ENCODE assay signal across 26 mouse cellular contexts in genomic region chr3:137151431-137151830, GRCm38 (mm10).
DNase-seq lines count a peak whose midpoint lies in the region; TF ChIP-seq lines count a peak whose summit lies in the region.
"Had no signal": no experiment of that assay in that cellular context is flagged by ENCODE, and none has a peak within 500 bp of the region (broad histone marks: within the 10 kb centered on the region; RNA-seq: fewer than 3 reads in every experiment).

No protein-coding gene starts in this region.

- no peaks in the 10 kb centered on the region; the same call in 1 of the 2 replicates for H3K4me1 ChIP-seq in kidney, adult 2 months (ENCODE audit: control insufficient read depth, insufficient read depth, low read length)
- peaks cover 7% of the 10 kb centered on the region for H3K4me1 ChIP-seq in embryonic fibroblast, embryonic 13.5 days (ENCODE audit: control insufficient read depth, insufficient read depth, low read length)
- peaks cover 4% of the 10 kb centered on the region for H3K4me1 ChIP-seq in cerebellum, adult 2 months (ENCODE audit: control insufficient read depth, insufficient read depth, low read length)
- H3K4me1 ChIP-seq: embryonic facial prominence, embryonic 15.5 days; intestine, embryonic 15.5 days had no signal

- TF ChIP-seq CTCF in kidney, adult 2 months (conservative IDR thresholded peaks at IDR 0.05; ENCODE audit: insufficient read depth, insufficient read length, low read depth, low read length), result no peak
- TF ChIP-seq CTCF in embryonic fibroblast, embryonic 13.5 days (IDR thresholded peaks at IDR 0.05; ENCODE audit: borderline replicate concordance, insufficient read depth, low read length), result no peak
- no peak for TF ChIP-seq CTCF in cerebellum, adult 2 months (IDR thresholded peaks at IDR 0.05; ENCODE audit: borderline replicate concordance, insufficient read depth, low read depth, low read length)

- WGBS in kidney, adult 2 months, result 69% methylated on average over 1 of the region's 1 CpGs
- WGBS in cerebellum, adult 2 months, result 96% methylated on average over 1 of the region's 1 CpGs

- no peaks in the 10 kb centered on the region; the same call in 1 of the 2 replicates for H3K27me3 ChIP-seq in kidney, adult 2 months (replicated peaks; ENCODE audit: control insufficient read depth, insufficient read depth, low read length)
- no peaks in the 10 kb centered on the region for H3K27me3 ChIP-seq in cerebellum, adult 2 months (ENCODE audit: control insufficient read depth, insufficient read depth, low read length)
- H3K27me3 ChIP-seq: CH12.LX; embryonic facial prominence, embryonic 12.5 days; embryonic facial prominence, embryonic 15.5 days; forebrain, embryonic 13.5 days; hindbrain, embryonic 12.5 days; hindbrain, embryonic 15.5 days; intestine, embryonic 15.5 days had no signal

- peak overlapping the region; percentile 56 for H3K27ac ChIP-seq in kidney, adult 2 months (ENCODE audit: insufficient read depth, low read depth, low read length)
- H3K27ac ChIP-seq in embryonic fibroblast, embryonic 13.5 days (ENCODE audit: insufficient read depth, low read length), result peak overlapping the region; percentile 82
- H3K27ac ChIP-seq in cerebellum, adult 2 months (ENCODE audit: insufficient read depth, low read length), result no peak overlapping the region
- H3K27ac ChIP-seq: embryonic facial prominence, embryonic 12.5 days; embryonic facial prominence, embryonic 15.5 days; forebrain, embryonic 10.5 days; forebrain, embryonic 13.5 days; hindbrain, embryonic 12.5 days; hindbrain, embryonic 15.5 days; intestine, embryonic 15.5 days had no signal

- no peak for DNase-seq in kidney, adult 2 months
- DNase-seq in kidney, postnatal 14 days, result no peak
- peak; percentile 83 for DNase-seq in Muller cell, postnatal 12 days (ENCODE audit: inconsistent ontology term)
- peak; percentile 6 for DNase-seq in skeletal muscle tissue, adult 2 months (ENCODE audit: low read depth, low spot score)
- no peak for DNase-seq in spleen, postnatal 4 days (ENCODE audit: low spot score in 2 of 2)
- DNase-seq in cerebellum, adult 2 months, result no peak
- DNase-seq in right cerebral cortex, postnatal 25 days, result no peak
- DNase-seq: adrenal gland, postnatal 10 days; adrenal gland, postnatal 36 days; cerebellum, adult 18-20 months; cerebellum, postnatal 10 days; cerebellum, postnatal 36 days; gastrocnemius, postnatal 14 days; heart, adult 11 months; kidney, adult 11 months had no signal

- no peak overlapping the region for H3K4me3 ChIP-seq in kidney, adult 2 months (ENCODE audit: insufficient read depth, low read depth, low read length)
- H3K4me3 ChIP-seq in embryonic fibroblast, embryonic 13.5 days (ENCODE audit: insufficient read depth, low read length), result no peak overlapping the region
- no peak overlapping the region for H3K4me3 ChIP-seq in cerebellum, adult 2 months (replicated peaks; ENCODE audit: insufficient read depth, low read depth, low read length)
- H3K4me3 ChIP-seq: embryonic facial prominence, embryonic 12.5 days; embryonic facial prominence, embryonic 15.5 days; erythroblast, embryonic 14.5 days; forebrain, embryonic 10.5 days; forebrain, embryonic 13.5 days; hindbrain, embryonic 12.5 days; hindbrain, embryonic 15.5 days; intestine, embryonic 15.5 days had no signal

- TF ChIP-seq POLR2A in kidney, adult 2 months (IDR thresholded peaks at IDR 0.05; ENCODE audit: low read depth, low read length), result no peak
- TF ChIP-seq POLR2A in embryonic fibroblast, embryonic 13.5 days (IDR thresholded peaks at IDR 0.05; ENCODE audit: low read depth, low read length), result no peak
- no peak for TF ChIP-seq POLR2A in cerebellum, adult 2 months (IDR thresholded peaks at IDR 0.05; ENCODE audit: borderline replicate concordance, insufficient read depth, low read length)

- H3K36me3 ChIP-seq in kidney, adult 2 months (ENCODE audit: control insufficient read depth, insufficient read depth, low read length), result no peaks in the 10 kb centered on the region
- H3K36me3 ChIP-seq: embryonic facial prominence, embryonic 12.5 days; embryonic facial prominence, embryonic 15.5 days; forebrain, embryonic 10.5 days; G1E; hindbrain, embryonic 12.5 days; hindbrain, embryonic 15.5 days; intestine, embryonic 15.5 days had no signal

Comparison
In these comparisons a context has a peak if more than half of its experiments do, and no peak if none do; other contexts are left out.
1. DNase-seq: peak in Muller cell, postnatal 12 days (single experiment) and skeletal muscle tissue, adult 2 months (single experiment); none in kidney, adult 2 months (single experiment), kidney, postnatal 14 days (single experiment), spleen, postnatal 4 days (0 of 2), cerebellum, adult 2 months (0 of 2) and right cerebral cortex, postnatal 25 days (single experiment).